Mouse (Mus musculus): ENCODE results near the gene Zfp868. TPM values are rescaled to one million over a fixed set of nuclear protein-coding genes. Genes with fewer than 3 reads are reported as not detected.
"Not testable (repeated sequence)": the region's sequence is repeated elsewhere in the genome, so short reads cannot be mapped to it uniquely, and the experiment has no call there.

Gene Zfp868
- total RNA-seq (2021): 10 to 100 TPM; 18.9 to 19.7 TPM
- long read RNA-seq, experiment 1, transcript Zfp868-202 (5 exons, 2,259 nt): major isoform, 13 of 16 reads
- long read RNA-seq, experiment 1, partial matches to known transcripts: 1 of 16 reads
- long read RNA-seq, experiment 1, other reads (novel, unspliced or antisense): 2 of 16 reads
- long read RNA-seq, experiment 2, transcript Zfp868-202 (5 exons, 2,259 nt): major isoform, 10 of 13 reads
- long read RNA-seq, experiment 2, partial matches to known transcripts: 1 of 13 reads
- long read RNA-seq, experiment 2, other reads (novel, unspliced or antisense): 0 of 13 reads

DNA sequence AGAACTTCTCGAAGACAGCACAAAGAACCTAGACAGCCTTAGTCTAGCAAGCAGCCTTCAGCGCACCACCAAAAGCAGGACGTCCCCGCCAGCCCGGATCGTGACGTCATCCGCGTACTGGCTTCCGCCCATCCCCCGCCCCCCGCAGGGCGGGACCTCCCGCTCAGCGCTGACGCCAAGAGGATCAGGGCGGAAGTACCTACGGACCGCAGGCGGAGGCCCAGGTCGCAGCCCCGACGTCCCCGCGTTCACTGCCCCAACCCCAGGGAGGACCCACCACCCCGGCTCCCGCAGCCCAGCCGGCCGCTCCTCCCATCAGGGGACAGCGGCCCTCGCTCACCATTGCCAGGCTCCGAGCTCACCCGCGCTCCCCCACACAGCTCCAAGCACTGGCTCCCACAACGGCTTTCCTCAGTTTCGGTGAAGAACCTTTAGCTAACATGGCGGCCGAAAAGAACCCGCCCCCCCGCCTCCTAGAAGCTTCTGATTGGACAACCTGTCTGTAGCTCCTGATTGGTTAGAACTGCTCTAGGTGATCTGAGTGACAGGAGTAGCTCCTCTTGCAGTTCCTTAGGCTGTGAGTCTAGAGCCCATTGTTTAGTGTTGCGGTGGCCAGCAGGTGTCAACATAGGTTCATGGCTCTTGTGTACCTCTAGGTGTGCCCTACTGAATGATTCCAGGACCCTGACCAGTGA, at the start of gene Zfp868:
Gene Zfp868 (minus strand): TSS at position 454 of the 695 bp plus-strand sequence.
- intact Hi-C loops (cut with DNase I): loop anchor here (1.0 kb wide), 2 partner anchors 29 to 91 kb away; partner anchors contain the start of gene Zfp964
- Histone ChIP-seq H3K4me3 (peak within 1 kb of the TSS; percentile 93), H3K27ac (peak within 1 kb of the TSS; percentile 99)
- TF ChIP-seq CTCF (IDR thresholded peaks at IDR 0.05): peak; percentile 38
- peak; percentile 97 to 99 for DNase-seq (ENCODE audit: extremely low spot score in 1 of 2, low spot score in 2 of 2)

DNA sequence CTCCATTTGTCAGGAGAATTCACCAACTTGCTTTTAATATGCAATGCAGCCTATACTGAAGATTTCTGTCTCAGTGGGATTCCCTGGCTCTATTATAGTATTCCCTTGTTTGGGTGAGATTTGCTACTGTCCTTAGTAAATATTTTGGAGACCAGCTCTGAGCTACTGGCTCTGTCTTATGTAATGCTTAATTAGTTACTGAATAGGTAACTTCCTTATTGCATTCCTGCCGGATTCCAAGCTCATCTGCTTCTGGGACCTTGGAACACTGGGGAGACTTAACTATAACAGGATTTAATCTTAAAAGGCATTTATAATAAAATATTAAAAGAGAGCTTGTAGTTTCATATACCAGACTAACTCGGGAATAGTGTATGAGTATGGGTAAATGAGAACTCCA, 39.7 kb upstream of the Zfp868 start:
- DNase-seq (ENCODE audit: extremely low spot score in 1 of 2, low spot score in 2 of 2); H3K4me3 ChIP-seq; intact Hi-C loops (cut with DNase I); H3K27ac ChIP-seq: not testable (repeated sequence)

GRCm38 (mm10) chr8:69661294-69661693, 35.9 kb upstream of the Zfp868 start:
- Histone ChIP-seq H3K4me3 (no peak overlapping the region), H3K27ac (no peak overlapping the region)
- no peak for DNase-seq (ENCODE audit: extremely low spot score in 1 of 2, low spot score in 2 of 2)
- intact Hi-C loops (cut with DNase I): no loop called here
- no peak for TF ChIP-seq CTCF (IDR thresholded peaks at IDR 0.05)

DNA sequence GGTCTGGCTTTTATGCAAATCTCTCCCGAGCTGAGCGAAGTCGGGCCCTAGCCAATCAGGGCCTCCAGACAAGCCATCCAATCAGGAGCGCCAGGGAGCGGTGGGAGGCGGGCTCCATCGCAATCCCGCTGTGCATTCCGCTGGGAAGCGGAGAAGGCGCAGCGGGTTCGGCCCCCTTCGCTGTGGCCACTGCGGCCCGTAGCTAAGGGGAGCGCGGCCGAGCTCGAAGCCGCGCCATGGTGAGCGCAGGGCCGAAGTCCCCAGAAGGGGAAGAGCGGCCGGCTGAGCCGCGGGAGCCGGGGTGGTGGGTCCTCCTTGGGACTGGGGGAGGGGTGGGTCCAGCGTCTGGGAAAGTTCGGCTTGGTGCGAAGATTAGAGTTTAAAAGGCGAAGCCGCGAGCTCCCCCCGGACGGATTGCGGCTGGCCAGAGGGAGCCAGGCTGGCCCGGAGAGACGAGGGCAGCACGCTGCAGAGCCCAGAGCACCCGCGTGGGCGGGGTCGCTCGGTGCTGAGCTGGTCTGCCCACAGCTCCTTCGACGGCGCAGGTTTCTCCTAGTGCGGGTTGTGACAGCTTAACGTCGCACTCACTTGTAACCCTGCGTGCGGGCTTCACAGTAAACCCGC, 29.1 kb upstream of the Zfp868 start, which contains the start of gene Zfp964:
Gene Zfp964 (plus strand): TSS at position 122 of the 624 bp plus-strand sequence.
- H3K27ac ChIP-seq: peak within 1 kb of the TSS; percentile 63

DNA sequence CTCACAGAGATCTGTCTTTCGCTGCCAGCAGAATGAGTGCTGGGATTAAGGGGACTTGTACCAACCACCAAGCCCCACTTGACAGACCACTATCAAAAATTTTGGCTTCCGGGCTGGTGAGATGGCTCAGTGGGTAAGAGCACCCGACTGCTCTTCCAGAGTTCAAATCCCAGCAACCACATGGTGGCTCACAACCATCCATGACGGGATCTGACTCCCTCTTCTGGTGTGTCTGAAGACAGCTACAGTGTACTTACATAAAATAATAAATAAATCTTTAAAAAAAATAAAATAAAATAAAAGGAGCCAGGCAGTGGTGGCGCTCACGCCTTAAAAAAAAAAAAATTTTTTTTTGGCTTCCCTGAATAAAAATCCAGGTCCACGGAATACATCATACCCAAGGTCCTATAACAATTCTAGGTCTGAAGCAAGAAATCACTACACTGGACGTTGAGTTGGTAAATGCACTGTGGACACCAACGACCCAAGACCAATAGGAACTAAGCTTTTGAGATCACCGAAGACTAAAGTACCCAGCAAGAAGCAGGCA, 28.5 kb upstream of the Zfp868 start:
- H3K4me3 ChIP-seq: peak overlapping the region; percentile 67
- intact Hi-C loops (cut with DNase I): loop anchor here (1.0 to 2.0 kb wide), 3 partner anchors 29 to 137 kb away; partner anchors contain the start of genes Atp13a1, Zfp866 and Zfp868
- H3K27ac ChIP-seq: no peak overlapping the region; the same call in 1 of the 2 replicates

More for the DNA sequence above, 29.1 kb upstream of the Zfp868 start, which contains the start of gene Zfp964:
- DNase-seq (ENCODE audit: extremely low spot score in 1 of 2, low spot score in 2 of 2): peak; percentile 94
- peak within 1 kb of the TSS; percentile 67 for H3K4me3 ChIP-seq
- no peak for TF ChIP-seq CTCF (IDR thresholded peaks at IDR 0.05)
- intact Hi-C loops (cut with DNase I): loop anchor here (1.0 to 2.0 kb wide), 3 partner anchors 29 to 137 kb away; partner anchors contain the start of genes Atp13a1, Zfp866 and Zfp868

DNA sequence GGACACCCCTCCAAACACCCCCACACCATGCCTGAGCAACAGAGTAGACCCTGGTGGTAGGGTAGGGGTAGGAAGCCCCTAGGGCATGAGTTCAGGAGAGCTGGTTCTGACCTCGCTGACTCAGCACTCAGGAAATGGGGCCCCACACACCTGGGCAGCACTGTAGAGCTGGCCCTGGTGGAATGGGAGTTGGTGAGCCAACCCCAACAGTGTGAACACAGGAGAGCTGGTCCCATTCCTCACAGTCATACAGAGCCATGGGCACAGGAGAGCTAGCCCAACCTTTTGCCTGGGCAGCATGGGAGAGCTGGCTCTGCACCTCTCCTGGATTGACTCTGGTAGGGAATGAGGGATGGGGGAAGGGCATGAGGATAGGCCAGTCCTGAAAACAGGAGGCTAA, 7.3 kb downstream of the Zfp868 start:
- no peak overlapping the region for H3K27ac ChIP-seq
- H3K4me3 ChIP-seq: no peak overlapping the region
- no peak for TF ChIP-seq CTCF (IDR thresholded peaks at IDR 0.05)
- no peak for DNase-seq (ENCODE audit: extremely low spot score in 1 of 2, low spot score in 2 of 2)
- intact Hi-C loops (cut with DNase I): no loop called here

More for the DNA sequence above, 28.5 kb upstream of the Zfp868 start:
- peak; percentile 20; the same call in 1 of the 2 replicates for TF ChIP-seq CTCF (IDR thresholded peaks at IDR 0.05)
- no peak for DNase-seq (ENCODE audit: extremely low spot score in 1 of 2, low spot score in 2 of 2)

DNA sequence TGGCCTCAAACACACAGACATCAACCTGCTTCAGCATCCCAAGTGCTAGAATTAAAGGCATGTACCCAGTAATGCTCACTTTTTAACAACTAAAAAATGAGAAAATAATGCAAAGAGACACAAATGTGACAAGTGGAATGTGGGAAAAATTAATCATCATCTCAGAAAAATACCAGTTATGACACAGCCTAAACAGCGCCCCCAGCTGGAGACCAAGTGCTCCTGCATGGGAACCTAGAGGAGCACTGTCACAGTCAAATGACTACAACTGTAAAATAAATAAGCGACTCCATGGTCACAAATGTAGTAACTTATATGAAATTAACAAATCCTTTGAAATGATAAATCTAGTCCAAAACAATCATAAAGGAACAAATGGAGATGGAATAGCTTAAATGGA, 10.7 kb downstream of the Zfp868 start:
- no peak for DNase-seq (ENCODE audit: extremely low spot score in 1 of 2, low spot score in 2 of 2)
- Histone ChIP-seq H3K27ac (no peak overlapping the region), H3K4me3 (no peak overlapping the region)
- intact Hi-C loops (cut with DNase I): no loop called here
- TF ChIP-seq CTCF (IDR thresholded peaks at IDR 0.05): peak; percentile 51

DNA sequence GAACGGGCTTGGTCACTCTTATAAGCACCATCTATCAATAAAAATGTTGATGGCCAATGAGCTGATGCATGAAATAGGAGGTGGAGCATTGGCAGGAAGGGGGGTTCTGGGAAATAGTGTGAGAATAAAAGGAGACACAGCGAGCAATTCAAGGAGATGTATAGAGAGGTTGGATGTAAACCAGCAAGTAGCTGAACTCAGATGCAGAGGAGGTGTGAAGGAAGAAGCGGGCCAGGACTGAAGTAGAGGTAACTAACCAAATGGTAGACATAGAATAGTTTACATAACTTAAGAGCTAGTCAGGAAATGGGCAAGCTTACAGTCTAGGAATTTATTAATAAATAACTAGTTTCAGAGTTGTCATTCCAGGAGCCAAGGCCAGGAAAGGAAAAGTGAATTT, 27.8 kb downstream of the Zfp868 start:
- H3K27ac ChIP-seq; H3K4me3 ChIP-seq; DNase-seq (ENCODE audit: extremely low spot score in 1 of 2, low spot score in 2 of 2); intact Hi-C loops (cut with DNase I): not testable (repeated sequence)

- Histone ChIP-seq H3K27ac (peak overlapping the region; percentile 33; the same call in 1 of the 2 replicates), H3K4me3 (peak overlapping the region; percentile 49)
- peak; percentile 37 to 49 for DNase-seq (ENCODE audit: extremely low spot score in 1 of 2, low spot score in 2 of 2)
- intact Hi-C loops (cut with DNase I): no loop called here
- no peak for TF ChIP-seq CTCF (IDR thresholded peaks at IDR 0.05)
These were observed 40.6 kb downstream of the Zfp868 start for GRCm38 (mm10) chr8:69584611-69585202.

GRCm38 (mm10) chr8:69584201-69584600, 41.1 kb downstream of the Zfp868 start:
- Histone ChIP-seq H3K4me3 (peak overlapping the region; percentile 49), H3K27ac (peak overlapping the region; percentile 33; the same call in 1 of the 2 replicates)
- DNase-seq (ENCODE audit: extremely low spot score in 1 of 2, low spot score in 2 of 2); intact Hi-C loops (cut with DNase I): not testable (repeated sequence)

Other genes with a start within 250 kb of the Zfp868 start
- under 1 TPM; 0.14 TPM for gene Gm9495, start 172.0 kb downstream of the Zfp868 start, total RNA-seq (2021)
- not detected for gene Gm7697, start 102.6 kb downstream of the Zfp868 start, total RNA-seq (2021)
- gene Zfp964, start 28.9 kb upstream of the Zfp868 start, total RNA-seq (2021): 1 to 10 TPM; 3.5 to 4.6 TPM
- gene Zfp869, start 85.2 kb upstream of the Zfp868 start, total RNA-seq (2021): 10 to 100 TPM; 19.9 to 22.6 TPM
- gene Zfp963, start 124.4 kb upstream of the Zfp868 start, total RNA-seq (2021): 1 to 10 TPM; 3.7 to 3.9 TPM
- 1 to 10 TPM in 1 of 2 experiments, under 1 TPM in 1; 1.00 to 1.4 TPM for gene Gm20422, start 149.3 kb upstream of the Zfp868 start, total RNA-seq (2021)
- gene Atp13a1, start 165.6 kb upstream of the Zfp868 start, total RNA-seq (2021): 10 to 100 TPM; 37.2 to 38.5 TPM
- 10 to 100 TPM; 28.7 to 28.8 TPM for gene Zfp866, start 165.6 kb upstream of the Zfp868 start, total RNA-seq (2021)
- 10 to 100 TPM; 13.1 to 22.5 TPM for gene Gmip, start 183.1 kb upstream of the Zfp868 start, total RNA-seq (2021)
- under 1 TPM; 0.41 to 0.75 TPM for gene Lpar2, start 196.9 kb upstream of the Zfp868 start, total RNA-seq (2021)
- 10 to 100 TPM; 18.5 to 20.7 TPM for gene Pbx4, start 206.9 kb upstream of the Zfp868 start, total RNA-seq (2021)

All from left cerebral cortex, adult 2 months (tissue).